Mouse (Mus musculus) embryonic facial prominence, embryonic 15.5 days (tissue): ENCODE measurements around the gene Minpp1. TPM values are rescaled to one million over a fixed set of nuclear protein-coding genes. Genes with fewer than 3 reads are reported as not detected.
"Not testable (repeated sequence)": the region's sequence is repeated elsewhere in the genome, so short reads cannot be mapped to it uniquely, and the experiment has no call there.

Source experiments
- ATAC-seq: fragments of 200-750 bp; cut with Nextera tagmentation; 2 replicates; pipeline ENCODE4 v1.8.0; 2017; ENCODE audit warnings: low read depth, moderate TSS enrichment; ENCODE audit not compliant: insufficient number of reproducible peaks, low FRiP score, low TSS enrichment
- H3K27ac ChIP-seq: fragments of 300-500 bp; sonication (generic); replicated peaks from 2 replicates; pipeline ENCODE4 v1.5.1; 2015; ENCODE audit warnings: mild to moderate bottlenecking, inconsistent platforms
- H3K27me3 ChIP-seq: fragments of 300-500 bp; sonication (generic); 2 replicates; pipeline ENCODE4 v1.6.1; 2015; ENCODE audit warnings: inconsistent platforms
- H3K36me3 ChIP-seq: fragments of 300-500 bp; sonication (generic); 2 replicates; pipeline ENCODE4 v1.6.1; 2015; ENCODE audit warnings: mild to moderate bottlenecking, inconsistent platforms
- H3K4me1 ChIP-seq: fragments of 300-500 bp; sonication (generic); 2 replicates; pipeline ENCODE4 v1.6.1; 2015; ENCODE audit warnings: inconsistent platforms
- H3K4me2 ChIP-seq: fragments of 300-500 bp; sonication (generic); replicated peaks from 2 replicates; pipeline ENCODE4 v1.6.1; 2015; ENCODE audit warnings: mild to moderate bottlenecking, inconsistent platforms
- H3K4me3 ChIP-seq: fragments of 300-500 bp; sonication (generic); replicated peaks from 2 replicates; pipeline ENCODE4 v1.5.1; 2015; ENCODE audit warnings: mild to moderate bottlenecking, inconsistent platforms
- H3K9ac ChIP-seq: fragments of 300-500 bp; sonication (generic); 2 replicates; pipeline ENCODE4 v1.6.1; 2015; ENCODE audit warnings: inconsistent platforms
- H3K9me3 ChIP-seq: fragments of 300-500 bp; sonication (generic); replicated peaks from 2 replicates; pipeline ENCODE4 v1.6.1; 2016; ENCODE audit warnings: inconsistent platforms
- WGBS: fragments of 180-500 bp; shearing (Covaris S2); methylation state at CpG from one replicate; pipeline ENCODE4 v1.1.7; 2015; 5-methylcytosine and 5-hydroxymethylcytosine counted together
- polyA plus RNA-seq: library from polyadenylated mRNA; unstranded; fragments of >200 nt; fragmentation: Nextera tagmentation; extraction: Ambion mirVana; gene quantifications from 2 replicates; pipeline ENCODE4 v1.2.1, GENCODE M21; 2015

The Minpp1 gene
- polyA plus RNA-seq: 62.4 and 62.5 TPM in 2 replicates

DNA sequence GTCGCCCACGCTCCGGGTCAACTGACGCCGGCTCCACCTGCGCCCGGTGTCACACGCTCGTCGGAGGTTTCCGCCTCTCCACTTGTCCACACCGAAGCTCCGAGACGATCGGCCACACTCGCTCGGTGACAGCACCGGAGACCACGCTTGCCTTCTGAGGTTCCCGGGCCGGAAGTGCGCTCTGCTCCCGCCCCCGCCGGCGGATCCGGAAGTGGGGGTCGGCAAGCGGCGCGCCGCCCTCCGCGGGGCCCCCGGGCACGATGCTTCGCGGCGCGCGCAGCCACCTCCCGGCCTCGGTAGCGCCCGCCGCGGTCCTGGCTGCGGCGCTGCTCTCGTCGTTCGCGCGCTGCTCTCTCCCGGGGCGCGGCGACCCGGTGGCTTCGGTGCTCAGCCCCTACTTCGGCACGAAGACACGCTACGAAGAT is at the start of gene Minpp1:
TSS of gene Minpp1 (plus strand) at position 89 of the 425 bp plus-strand sequence.
- peak within 1 kb of the TSS; percentile 83 for H3K4me3 ChIP-seq
- peak within 1 kb of the TSS; percentile 81 for H3K4me2 ChIP-seq
- WGBS: under 1% methylated on average over 64 of the region's 64 CpGs
- no peaks in the 10 kb centered on the region for H3K27me3 ChIP-seq
- H3K9me3 ChIP-seq: no peaks in the 10 kb centered on the region
- peaks cover 19% of the 10 kb centered on the region for H3K4me1 ChIP-seq
- H3K9ac ChIP-seq: peak within 1 kb of the TSS; percentile 75
- ATAC-seq: peak; percentile 91
- H3K36me3 ChIP-seq: no peaks in the 10 kb centered on the region
- peak within 1 kb of the TSS; percentile 88 for H3K27ac ChIP-seq

DNA sequence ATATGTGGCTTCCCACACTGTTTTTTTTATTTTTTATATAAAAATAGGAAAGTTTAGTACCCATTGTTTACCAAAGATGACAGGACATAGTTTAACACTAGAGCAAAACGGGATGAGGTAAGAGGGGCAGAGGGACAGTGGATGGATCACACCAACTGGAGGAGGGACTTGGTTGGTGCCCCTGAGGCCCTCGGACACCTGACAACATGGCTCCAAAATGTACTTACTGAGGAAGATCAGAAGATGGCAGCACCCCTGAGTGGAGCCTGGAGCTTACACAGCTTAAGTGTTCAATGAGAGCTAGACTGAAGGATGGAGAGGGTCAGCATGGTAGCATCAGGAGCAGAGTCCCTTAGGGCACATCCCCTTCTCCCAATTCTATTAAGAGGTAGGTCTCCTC is 46.2 kb upstream of the Minpp1 start:
- ATAC-seq: no peak
- no peak overlapping the region for H3K9ac ChIP-seq
- WGBS: 83% methylated on average over 2 of the region's 2 CpGs
- no peak overlapping the region for H3K27ac ChIP-seq
- no peaks in the 10 kb centered on the region for H3K9me3 ChIP-seq
- H3K36me3 ChIP-seq: no peaks in the 10 kb centered on the region
- H3K4me2 ChIP-seq: no peak overlapping the region
- no peaks in the 10 kb centered on the region for H3K27me3 ChIP-seq
- no peaks in the 10 kb centered on the region for H3K4me1 ChIP-seq
- H3K4me3 ChIP-seq: no peak overlapping the region

DNA sequence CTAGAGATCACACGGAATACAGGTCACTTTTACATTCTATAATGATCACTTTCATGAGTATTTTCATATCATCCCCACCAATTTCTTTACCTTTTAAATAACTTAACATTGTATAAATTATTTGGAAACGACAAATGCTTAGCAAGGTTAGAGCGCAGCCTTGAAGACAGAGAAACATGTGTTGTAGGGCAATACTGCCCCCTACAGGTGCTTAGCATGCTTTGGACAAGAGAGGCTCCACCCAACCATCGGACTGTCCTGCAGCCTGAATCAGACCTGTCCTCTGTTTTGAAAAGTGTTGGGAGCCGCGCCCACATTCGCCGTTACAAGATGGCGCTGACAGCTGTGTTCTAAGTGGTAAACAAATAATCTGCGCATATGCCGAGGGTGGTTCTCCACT is 44.0 kb upstream of the Minpp1 start:
- Histone ChIP-seq H3K27me3 (no peaks in the 10 kb centered on the region), H3K4me1 (no peaks in the 10 kb centered on the region), H3K27ac (no peak overlapping the region), H3K9ac (no peak overlapping the region), H3K4me2 (no peak overlapping the region), H3K4me3 (no peak overlapping the region), H3K9me3 (no peaks in the 10 kb centered on the region), H3K36me3 (no peaks in the 10 kb centered on the region)
- 94% methylated on average over 11 of the region's 11 CpGs for WGBS
- ATAC-seq: no peak

DNA sequence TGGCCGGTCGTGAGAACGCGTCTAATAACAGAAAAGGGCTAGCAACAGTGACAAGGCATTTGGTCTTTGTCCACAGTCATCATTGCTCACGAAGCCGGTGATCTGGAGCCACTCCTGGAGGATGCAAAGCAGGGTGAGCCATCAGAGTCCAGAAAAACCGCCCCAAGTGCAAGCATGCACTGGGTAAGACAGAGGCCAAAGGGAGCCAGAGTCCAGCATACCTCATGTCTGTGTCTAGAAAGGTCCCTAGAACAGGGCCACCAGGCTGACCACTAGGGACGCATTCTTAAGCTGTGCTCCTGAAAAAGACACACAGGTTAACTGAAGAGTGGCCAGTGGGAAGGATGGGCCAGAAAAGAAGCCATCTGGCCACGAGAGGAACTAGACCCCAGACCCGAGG is 36.6 kb upstream of the Minpp1 start:
- no peak overlapping the region for H3K27ac ChIP-seq
- H3K9me3 ChIP-seq: no peaks in the 10 kb centered on the region
- H3K4me3 ChIP-seq: no peak overlapping the region
- WGBS: 92% methylated on average over 10 of the region's 10 CpGs
- H3K4me1 ChIP-seq: no peaks in the 10 kb centered on the region
- H3K36me3 ChIP-seq: no peaks in the 10 kb centered on the region
- H3K9ac ChIP-seq: no peak overlapping the region
- H3K27me3 ChIP-seq: no peaks in the 10 kb centered on the region
- ATAC-seq: no peak
- no peak overlapping the region for H3K4me2 ChIP-seq

DNA sequence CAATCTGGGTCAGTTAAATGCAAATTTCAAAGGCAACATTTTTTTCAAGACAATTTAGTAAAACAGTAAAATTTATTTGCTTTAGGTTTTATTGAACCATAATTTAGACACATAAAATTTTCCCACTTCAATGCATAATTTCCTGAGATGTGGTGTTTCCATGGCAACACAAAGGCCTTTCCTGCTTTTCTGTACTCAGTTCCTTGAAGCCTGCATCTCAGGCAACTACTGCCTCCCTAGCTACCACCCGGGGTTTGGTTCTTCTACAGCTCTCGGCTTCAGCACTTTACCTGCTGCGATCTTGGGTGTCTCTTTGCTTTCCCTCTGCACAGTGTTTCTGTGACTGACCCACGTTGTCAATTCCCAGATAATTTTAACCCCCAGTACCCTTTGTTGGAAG is 33.3 kb upstream of the Minpp1 start:
- no peak overlapping the region for H3K27ac ChIP-seq
- no peak overlapping the region for H3K4me2 ChIP-seq
- no peaks in the 10 kb centered on the region for H3K36me3 ChIP-seq
- no peaks in the 10 kb centered on the region for H3K27me3 ChIP-seq
- no peak overlapping the region for H3K4me3 ChIP-seq
- no peak for ATAC-seq
- H3K4me1 ChIP-seq: no peaks in the 10 kb centered on the region
- H3K9me3 ChIP-seq: no peaks in the 10 kb centered on the region
- H3K9ac ChIP-seq: no peak overlapping the region
- WGBS: 66% methylated on average over 4 of the region's 4 CpGs

DNA sequence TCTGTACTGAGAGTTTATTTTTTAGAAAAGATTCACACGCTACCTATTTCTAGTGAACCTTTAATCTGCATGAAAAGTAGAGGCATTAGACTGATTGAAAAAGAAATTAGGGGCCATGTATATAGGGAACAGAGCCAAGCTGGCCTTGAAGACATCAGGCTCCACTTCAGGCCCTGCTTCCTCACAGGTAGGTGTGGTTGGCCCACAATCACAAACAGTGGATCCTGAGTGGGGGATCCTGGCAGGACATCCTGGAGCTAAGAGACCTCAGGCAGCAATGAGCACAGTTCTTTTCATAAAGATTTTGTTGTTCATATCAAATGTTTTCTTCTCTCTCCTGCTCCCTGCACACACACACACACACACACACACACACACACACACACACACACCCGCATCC is 28.8 kb upstream of the Minpp1 start:
- Histone ChIP-seq H3K9me3 (no peaks in the 10 kb centered on the region), H3K4me1 (no peaks in the 10 kb centered on the region), H3K27ac (no peak overlapping the region), H3K4me3 (no peak overlapping the region), H3K36me3 (no peaks in the 10 kb centered on the region), H3K9ac (no peak overlapping the region), H3K4me2 (no peak overlapping the region), H3K27me3 (no peaks in the 10 kb centered on the region)
- 89% methylated on average over 2 of the region's 2 CpGs for WGBS
- no peak for ATAC-seq

DNA sequence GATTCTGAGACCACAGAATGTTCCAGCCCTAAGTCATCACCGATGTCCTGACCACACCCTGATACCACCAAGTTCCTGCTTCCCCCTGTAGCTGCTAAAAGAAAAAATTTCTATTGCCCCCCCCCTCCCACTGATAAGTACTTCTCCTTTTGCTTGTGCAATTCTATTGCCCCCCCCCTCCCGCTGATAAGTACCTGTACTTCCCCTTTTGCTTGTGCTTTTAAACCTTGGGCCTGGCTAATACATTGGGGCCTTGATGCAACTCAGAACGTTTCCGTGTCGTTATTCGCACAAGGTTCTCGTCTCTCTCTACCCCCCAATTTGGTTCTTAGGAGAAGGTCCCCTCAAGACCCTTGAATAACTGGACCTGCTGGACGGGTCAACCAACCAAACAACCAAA is 27.9 kb upstream of the Minpp1 start:
- not testable (repeated sequence) for H3K9me3 ChIP-seq, H3K27me3 ChIP-seq, H3K36me3 ChIP-seq, H3K9ac ChIP-seq, ATAC-seq, H3K4me1 ChIP-seq, H3K4me2 ChIP-seq, H3K27ac ChIP-seq, H3K4me3 ChIP-seq
- WGBS: 90% methylated on average over 8 of the region's 8 CpGs

DNA sequence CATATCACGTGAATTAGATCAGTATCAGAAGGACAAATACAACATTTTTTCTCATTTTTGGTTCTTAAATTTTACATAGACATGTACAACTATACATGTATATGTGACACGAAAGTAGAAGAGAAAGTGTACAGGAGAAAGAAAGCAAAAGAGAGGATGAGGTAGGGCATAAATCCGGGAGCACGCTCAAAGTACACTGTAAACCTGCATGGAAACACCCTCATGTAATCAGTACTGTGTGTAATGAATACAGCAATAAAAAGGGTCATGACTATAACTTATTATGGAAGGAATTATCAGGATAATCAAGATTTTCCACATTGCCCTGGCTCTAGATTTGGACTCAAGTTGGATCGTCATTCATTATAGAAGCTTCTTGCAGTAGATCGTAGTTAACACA is 22.5 kb upstream of the Minpp1 start:
- Histone ChIP-seq H3K27ac (no peak overlapping the region), H3K36me3 (no peaks in the 10 kb centered on the region), H3K27me3 (no peaks in the 10 kb centered on the region), H3K4me2 (no peak overlapping the region), H3K9me3 (no peaks in the 10 kb centered on the region), H3K4me3 (no peak overlapping the region), H3K9ac (no peak overlapping the region), H3K4me1 (no peaks in the 10 kb centered on the region)
- 90% methylated on average over 6 of the region's 6 CpGs for WGBS
- no peak for ATAC-seq

DNA sequence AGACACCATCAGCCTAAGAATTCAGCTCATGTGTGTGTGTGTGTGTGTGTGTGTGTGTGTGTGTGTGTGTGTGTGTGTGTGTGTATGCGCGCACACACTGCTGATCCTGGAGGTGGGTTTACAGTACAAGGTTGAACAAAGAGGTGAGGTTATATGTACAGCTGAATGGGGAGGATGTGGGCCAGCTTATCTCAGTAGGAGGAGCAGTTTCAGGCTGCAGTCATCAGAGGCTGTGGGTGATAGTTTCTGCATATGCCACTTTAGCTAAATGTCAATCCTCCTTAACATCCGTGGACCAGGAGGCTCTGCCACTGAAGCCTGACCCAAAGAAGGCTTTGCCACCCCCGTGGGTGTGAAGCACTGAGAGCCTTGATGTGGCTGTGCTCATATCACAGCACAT is 20.3 kb upstream of the Minpp1 start:
- no peak for ATAC-seq
- Histone ChIP-seq H3K27me3 (no peaks in the 10 kb centered on the region), H3K9ac (no peak overlapping the region), H3K27ac (no peak overlapping the region), H3K4me3 (no peak overlapping the region), H3K9me3 (no peaks in the 10 kb centered on the region), H3K4me1 (no peaks in the 10 kb centered on the region), H3K36me3 (no peaks in the 10 kb centered on the region), H3K4me2 (no peak overlapping the region)
- 83% methylated on average over 4 of the region's 4 CpGs for WGBS

DNA sequence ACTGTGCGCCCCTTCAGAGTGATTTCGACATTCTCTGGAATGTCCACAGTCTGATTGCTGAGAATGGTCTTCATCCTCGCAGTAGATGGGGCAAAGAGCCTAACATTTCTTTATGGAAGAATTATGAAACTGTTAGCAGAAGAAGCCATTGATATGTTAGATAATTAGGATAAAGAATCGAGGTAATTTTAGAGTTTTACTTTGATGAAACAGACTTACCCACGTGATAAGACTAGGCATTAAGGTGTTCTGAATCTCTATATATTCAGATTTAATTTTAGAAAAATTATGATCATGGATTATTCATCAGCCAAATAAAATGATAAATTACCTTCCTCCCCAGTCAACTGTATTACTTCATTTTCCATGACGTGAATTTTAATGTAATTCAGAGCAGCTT is 19.1 kb upstream of the Minpp1 start, which contains the start of gene Rpl9-ps6:
TSS of gene Rpl9-ps6 (minus strand) at position 101 of the 400 bp plus-strand sequence.
- Histone ChIP-seq H3K27ac (no peak within 1 kb of the TSS), H3K4me2 (no peak within 1 kb of the TSS), H3K27me3 (no peaks in the 10 kb centered on the region), H3K9me3 (no peaks in the 10 kb centered on the region), H3K36me3 (no peaks in the 10 kb centered on the region), H3K4me3 (no peak within 1 kb of the TSS), H3K4me1 (no peaks in the 10 kb centered on the region), H3K9ac (no peak within 1 kb of the TSS)
- no peak for ATAC-seq
- 77% methylated on average over 6 of the region's 6 CpGs for WGBS

DNA sequence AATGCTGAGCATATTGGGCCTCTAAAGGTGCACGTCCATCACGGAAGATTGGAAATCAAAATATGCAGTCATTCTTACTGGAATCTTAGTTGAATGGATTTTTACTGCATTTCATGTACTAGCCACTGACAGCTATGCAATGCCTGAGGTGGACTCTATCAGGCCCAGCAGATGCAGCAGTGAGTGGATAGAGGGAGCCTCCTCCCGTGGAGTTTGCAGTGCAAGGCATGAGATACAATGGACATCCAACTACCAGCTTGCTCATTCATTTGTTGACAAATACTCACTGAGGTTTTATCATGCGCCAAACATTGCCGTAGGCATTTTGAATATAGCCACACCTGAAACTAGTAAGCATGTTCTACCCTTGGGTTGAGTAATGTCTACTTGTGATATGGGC is 18.2 kb upstream of the Minpp1 start:
- Histone ChIP-seq H3K9me3 (no peaks in the 10 kb centered on the region), H3K4me1 (no peaks in the 10 kb centered on the region), H3K36me3 (no peaks in the 10 kb centered on the region), H3K27me3 (no peaks in the 10 kb centered on the region), H3K4me2 (no peak overlapping the region), H3K4me3 (no peak overlapping the region), H3K9ac (no peak overlapping the region), H3K27ac (no peak overlapping the region)
- 93% methylated on average over 5 of the region's 5 CpGs for WGBS
- no peak for ATAC-seq

DNA sequence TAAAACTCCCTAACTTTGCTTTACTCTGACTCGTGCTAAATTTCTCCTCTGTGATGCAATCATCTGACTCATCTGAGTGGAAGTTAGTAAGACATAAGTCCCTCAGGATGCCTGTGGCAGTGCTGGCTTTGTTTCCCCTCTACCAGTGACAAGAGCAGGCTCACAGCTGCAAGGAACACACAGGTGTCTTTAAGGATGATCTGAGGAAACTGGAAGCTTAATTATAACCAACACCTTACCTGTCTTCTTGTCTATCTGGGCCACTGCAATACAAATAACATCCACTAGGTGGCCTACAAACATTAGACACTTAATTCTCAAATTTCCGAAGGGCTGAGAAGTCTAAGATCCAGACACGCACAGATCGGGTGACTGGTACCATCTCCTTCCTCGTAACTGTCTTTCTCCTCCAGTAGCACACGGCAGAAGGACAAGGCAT is 15.5 kb upstream of the Minpp1 start:
- Histone ChIP-seq H3K27me3 (no peaks in the 10 kb centered on the region), H3K4me3 (no peak overlapping the region), H3K27ac (no peak overlapping the region), H3K4me1 (no peaks in the 10 kb centered on the region), H3K9me3 (no peaks in the 10 kb centered on the region), H3K4me2 (no peak overlapping the region), H3K9ac (no peak overlapping the region), H3K36me3 (no peaks in the 10 kb centered on the region)
- WGBS: 9% methylated on average over 6 of the region's 6 CpGs
- no peak for ATAC-seq
